Mouse (Mus musculus): Measurements from ENCODE around the gene Shroom3.

Shroom3 gene

GRCm38 (mm10) chr5:92683351-92683807 is at the start of gene Shroom3:
Gene Shroom3 (plus strand): TSS chr5:92683435.
- peak in 1 of 2 experiments; percentile 56 for DNase-seq (ENCODE audit: inconsistent age in 2 of 2, low spot score in 1 of 2)

GRCm38 (mm10) chr5:92633526-92633925 is 49.7 kb upstream of the Shroom3 start:
- DNase-seq (ENCODE audit: inconsistent age in 2 of 2, low spot score in 1 of 2) = peak in 1 of 2 experiments; percentile 25

- DNase-seq (ENCODE audit: inconsistent age in 2 of 2, low spot score in 1 of 2) = no peak
Observed at GRCm38 (mm10) chr5:92634916-92635315, 48.3 kb upstream of the Shroom3 start.

GRCm38 (mm10) chr5:92635891-92636290 is 47.3 kb upstream of the Shroom3 start:
- no peak for DNase-seq (ENCODE audit: inconsistent age in 2 of 2, low spot score in 1 of 2)

- no peak for DNase-seq (ENCODE audit: inconsistent age in 2 of 2, low spot score in 1 of 2)
Observed at GRCm38 (mm10) chr5:92640861-92641260, 42.4 kb upstream of the Shroom3 start.

GRCm38 (mm10) chr5:92656256-92656655 is 27.0 kb upstream of the Shroom3 start:
- DNase-seq (ENCODE audit: inconsistent age in 2 of 2, low spot score in 1 of 2) = peak; percentile 50 to 86

- no peak for DNase-seq (ENCODE audit: inconsistent age in 2 of 2, low spot score in 1 of 2)
Observed at GRCm38 (mm10) chr5:92664321-92664720, 18.9 kb upstream of the Shroom3 start.

GRCm38 (mm10) chr5:92666860-92667259 is 16.4 kb upstream of the Shroom3 start:
- no peak for DNase-seq (ENCODE audit: inconsistent age in 2 of 2, low spot score in 1 of 2)

GRCm38 (mm10) chr5:92674859-92675573 is 8.2 kb upstream of the Shroom3 start, which contains the start of gene Ccdc158:
Gene Ccdc158 (minus strand): TSS chr5:92675271.
- DNase-seq (ENCODE audit: inconsistent age in 2 of 2, low spot score in 1 of 2) = peak; percentile 79 to 88

GRCm38 (mm10) chr5:92675574-92675920 is 7.7 kb upstream of the Shroom3 start:
- no peak for DNase-seq (ENCODE audit: inconsistent age in 2 of 2, low spot score in 1 of 2)

GRCm38 (mm10) chr5:92679441-92679840 is 3.8 kb upstream of the Shroom3 start:
- DNase-seq (ENCODE audit: inconsistent age in 2 of 2, low spot score in 1 of 2) = peak; percentile 15 to 70

GRCm38 (mm10) chr5:92681861-92682260 is 1.4 kb upstream of the Shroom3 start:
- DNase-seq (ENCODE audit: inconsistent age in 2 of 2, low spot score in 1 of 2) = no peak

- peak in 1 of 2 experiments; percentile 43 for DNase-seq (ENCODE audit: inconsistent age in 2 of 2, low spot score in 1 of 2)
Observed at GRCm38 (mm10) chr5:92682621-92683348, 450 bp upstream of the Shroom3 start.

- DNase-seq (ENCODE audit: inconsistent age in 2 of 2, low spot score in 1 of 2) = no peak
Observed at GRCm38 (mm10) chr5:92683871-92684475, 738 bp downstream of the Shroom3 start.

GRCm38 (mm10) chr5:92684715-92685460 is 1.7 kb downstream of the Shroom3 start:
- DNase-seq (ENCODE audit: inconsistent age in 2 of 2, low spot score in 1 of 2) = no peak

- no peak for DNase-seq (ENCODE audit: inconsistent age in 2 of 2, low spot score in 1 of 2)
Observed at GRCm38 (mm10) chr5:92688124-92688523, 4.9 kb downstream of the Shroom3 start.

GRCm38 (mm10) chr5:92688569-92688968 is 5.3 kb downstream of the Shroom3 start:
- DNase-seq (ENCODE audit: inconsistent age in 2 of 2, low spot score in 1 of 2) = no peak

- DNase-seq (ENCODE audit: inconsistent age in 2 of 2, low spot score in 1 of 2) = peak in 1 of 2 experiments; percentile 18
Observed at GRCm38 (mm10) chr5:92692206-92693007, 9.2 kb downstream of the Shroom3 start.

- no peak for DNase-seq (ENCODE audit: inconsistent age in 2 of 2, low spot score in 1 of 2)
Observed at GRCm38 (mm10) chr5:92693744-92694143, 10.5 kb downstream of the Shroom3 start.

GRCm38 (mm10) chr5:92694316-92694995 is 11.2 kb downstream of the Shroom3 start:
- DNase-seq (ENCODE audit: inconsistent age in 2 of 2, low spot score in 1 of 2) = no peak
